Mouse (Mus musculus) heart, embryonic 13.5 days (tissue): ENCODE data around the gene Zc3h6. TPM values are rescaled to one million over a fixed set of nuclear protein-coding genes. Genes with fewer than 3 reads are reported as not detected.
A peak's percentile ranks its signal among the peaks of the same experiment; 100 is the strongest.

Source experiments
- ATAC-seq: fragments of 200-750 bp; cut with Nextera tagmentation; 2 replicates; pipeline ENCODE4 v1.8.0; 2017; ENCODE audit warnings: moderate TSS enrichment; ENCODE audit not compliant: insufficient number of reproducible peaks, low FRiP score, low TSS enrichment; ENCODE audit errors: extremely low read depth
- H3K27ac ChIP-seq: fragments of 300-500 bp; sonication (generic); replicated peaks from 2 replicates; pipeline ENCODE4 v1.5.1; 2015; ENCODE audit warnings: moderate library complexity, mild to moderate bottlenecking, inconsistent platforms
- H3K27me3 ChIP-seq: fragments of 300-500 bp; sonication (generic); replicated peaks from 2 replicates; pipeline ENCODE4 v1.6.1; 2015; ENCODE audit warnings: mild to moderate bottlenecking, inconsistent platforms
- H3K36me3 ChIP-seq: fragments of 300-500 bp; sonication (generic); 2 replicates; pipeline ENCODE4 v1.6.1; 2015; ENCODE audit warnings: mild to moderate bottlenecking, inconsistent platforms
- H3K4me1 ChIP-seq: fragments of 300-500 bp; sonication (generic); 2 replicates; pipeline ENCODE4 v1.6.1; 2015; ENCODE audit warnings: inconsistent platforms
- H3K4me2 ChIP-seq: fragments of 300-500 bp; sonication (generic); 2 replicates; pipeline ENCODE4 v1.6.1; 2015; ENCODE audit warnings: inconsistent platforms, mild to moderate bottlenecking, moderate library complexity
- H3K4me3 ChIP-seq: fragments of 300-500 bp; sonication (generic); 2 replicates; pipeline ENCODE4 v1.5.1; 2015; ENCODE audit warnings: moderate library complexity, mild to moderate bottlenecking, inconsistent platforms
- H3K9ac ChIP-seq: fragments of 300-500 bp; sonication (generic); 2 replicates; pipeline ENCODE4 v1.6.1; 2015; ENCODE audit warnings: inconsistent platforms, mild to moderate bottlenecking, moderate library complexity
- H3K9me3 ChIP-seq: fragments of 300-500 bp; sonication (generic); 2 replicates; pipeline ENCODE4 v1.6.1; 2016; ENCODE audit warnings: inconsistent platforms
- WGBS: fragments of 180-500 bp; shearing (Covaris S2); methylation state at CpG from one replicate; pipeline ENCODE4 v1.1.7; 2015; ENCODE audit warnings: mixed read lengths; 5-methylcytosine and 5-hydroxymethylcytosine counted together
- polyA plus RNA-seq: library from polyadenylated mRNA; unstranded; fragments of >200 nt; fragmentation: Nextera tagmentation; extraction: Ambion mirVana; gene quantifications from 2 replicates; pipeline ENCODE4 v1.2.1, GENCODE M21; 2015

The Zc3h6 gene
- polyA plus RNA-seq, result 1.2 and 1.3 TPM in 2 replicates

- no peaks in the 10 kb centered on the region for H3K27me3 ChIP-seq
- peaks cover 14% of the 10 kb centered on the region for H3K4me1 ChIP-seq
- H3K27ac ChIP-seq, result peak within 1 kb of the TSS; percentile 100
- peak within 1 kb of the TSS; percentile 99 for H3K9ac ChIP-seq
- ATAC-seq, result peak; percentile 97
- WGBS, result 2% methylated on average over 65 of the region's 65 CpGs
- H3K4me3 ChIP-seq, result peak within 1 kb of the TSS; percentile 90
- H3K36me3 ChIP-seq, result no peaks in the 10 kb centered on the region
- H3K4me2 ChIP-seq, result peak within 1 kb of the TSS; percentile 75
- H3K9me3 ChIP-seq, result no peaks in the 10 kb centered on the region
These were observed at the start of gene Zc3h6 for GRCm38 (mm10) chr2:128966641-128967580. Gene Zc3h6, plus strand, starts transcription at chr2:128967402.

GRCm38 (mm10) chr2:128924799-128925198 lies 42.4 kb upstream of the Zc3h6 start:
- Histone ChIP-seq H3K4me3 (no peak overlapping the region), H3K36me3 (peaks cover 35% of the 10 kb centered on the region), H3K4me2 (no peak overlapping the region), H3K9me3 (0 out of 2 replicates have a peak, but pooled peaks cover 3% of the 10 kb centered on the region), H3K9ac (no peak overlapping the region), H3K27me3 (no peaks in the 10 kb centered on the region), H3K4me1 (no peaks in the 10 kb centered on the region), H3K27ac (no peak overlapping the region)
- 81% methylated on average over 4 of the region's 4 CpGs for WGBS
- ATAC-seq, result no peak

DNA sequence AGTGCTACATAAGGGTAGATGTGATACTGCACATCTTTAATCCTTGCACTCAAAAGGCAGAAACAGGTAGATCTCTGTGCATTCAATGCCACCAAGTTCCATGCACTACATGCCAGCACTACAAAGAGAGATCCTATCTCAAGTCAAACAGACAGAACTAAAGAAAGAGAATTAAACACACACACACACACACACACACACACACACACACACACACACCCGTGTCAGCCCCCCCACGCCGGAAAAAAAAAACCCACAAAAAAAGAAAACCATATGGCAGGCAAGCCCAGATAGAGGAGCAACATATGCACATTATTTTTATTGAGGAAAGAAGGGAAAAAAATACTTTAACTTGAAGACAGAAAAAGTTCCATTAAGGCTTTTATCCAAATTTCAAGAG lies 38.8 kb upstream of the Zc3h6 start:
- no peak for ATAC-seq
- Histone ChIP-seq H3K4me2 (no peak overlapping the region), H3K9me3 (0 out of 2 replicates have a peak, but pooled peaks cover 3% of the 10 kb centered on the region), H3K36me3 (peaks cover 55% of the 10 kb centered on the region), H3K4me1 (no peaks in the 10 kb centered on the region), H3K4me3 (no peak overlapping the region), H3K27ac (no peak overlapping the region), H3K27me3 (no peaks in the 10 kb centered on the region), H3K9ac (no peak overlapping the region)
- 62% methylated on average over 3 of the region's 3 CpGs for WGBS

GRCm38 (mm10) chr2:128930704-128931103 lies 36.5 kb upstream of the Zc3h6 start:
- H3K4me1 ChIP-seq, result no peaks in the 10 kb centered on the region
- H3K27ac ChIP-seq, result no peak overlapping the region
- no peaks in the 10 kb centered on the region for H3K27me3 ChIP-seq
- H3K9me3 ChIP-seq, result 0 out of 2 replicates have a peak, but pooled peaks cover under 1% of the 10 kb centered on the region
- no peak overlapping the region for H3K9ac ChIP-seq
- H3K4me3 ChIP-seq, result no peak overlapping the region
- no peak overlapping the region for H3K4me2 ChIP-seq
- H3K36me3 ChIP-seq, result peaks cover 60% of the 10 kb centered on the region
- ATAC-seq, result no peak

DNA sequence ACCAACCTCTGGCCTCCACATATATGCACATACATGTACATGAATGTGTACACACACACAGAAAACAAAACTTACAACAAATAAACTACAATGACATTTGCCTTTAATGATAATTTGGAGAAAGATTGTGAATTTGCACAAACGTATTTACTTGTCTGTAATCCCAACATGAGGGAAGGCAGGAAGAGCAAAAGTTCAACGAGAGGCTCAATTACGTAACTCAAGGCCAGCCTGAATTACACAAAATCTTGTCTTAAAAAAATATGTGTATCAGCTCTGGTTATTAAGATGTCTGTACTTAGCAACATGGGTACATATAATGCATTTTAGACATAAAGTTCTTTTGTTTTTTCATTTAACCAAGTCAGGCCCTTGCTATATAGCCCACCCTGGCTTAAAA lies 30.9 kb upstream of the Zc3h6 start:
- H3K36me3 ChIP-seq, result peaks cover 46% of the 10 kb centered on the region
- WGBS, result 83% methylated on average over 3 of the region's 3 CpGs
- no peaks in the 10 kb centered on the region for H3K4me1 ChIP-seq
- H3K9ac ChIP-seq, result no peak overlapping the region
- no peak overlapping the region for H3K27ac ChIP-seq
- no peak overlapping the region for H3K4me3 ChIP-seq
- no peaks in the 10 kb centered on the region for H3K9me3 ChIP-seq
- H3K4me2 ChIP-seq, result no peak overlapping the region
- no peaks in the 10 kb centered on the region for H3K27me3 ChIP-seq
- ATAC-seq, result no peak

DNA sequence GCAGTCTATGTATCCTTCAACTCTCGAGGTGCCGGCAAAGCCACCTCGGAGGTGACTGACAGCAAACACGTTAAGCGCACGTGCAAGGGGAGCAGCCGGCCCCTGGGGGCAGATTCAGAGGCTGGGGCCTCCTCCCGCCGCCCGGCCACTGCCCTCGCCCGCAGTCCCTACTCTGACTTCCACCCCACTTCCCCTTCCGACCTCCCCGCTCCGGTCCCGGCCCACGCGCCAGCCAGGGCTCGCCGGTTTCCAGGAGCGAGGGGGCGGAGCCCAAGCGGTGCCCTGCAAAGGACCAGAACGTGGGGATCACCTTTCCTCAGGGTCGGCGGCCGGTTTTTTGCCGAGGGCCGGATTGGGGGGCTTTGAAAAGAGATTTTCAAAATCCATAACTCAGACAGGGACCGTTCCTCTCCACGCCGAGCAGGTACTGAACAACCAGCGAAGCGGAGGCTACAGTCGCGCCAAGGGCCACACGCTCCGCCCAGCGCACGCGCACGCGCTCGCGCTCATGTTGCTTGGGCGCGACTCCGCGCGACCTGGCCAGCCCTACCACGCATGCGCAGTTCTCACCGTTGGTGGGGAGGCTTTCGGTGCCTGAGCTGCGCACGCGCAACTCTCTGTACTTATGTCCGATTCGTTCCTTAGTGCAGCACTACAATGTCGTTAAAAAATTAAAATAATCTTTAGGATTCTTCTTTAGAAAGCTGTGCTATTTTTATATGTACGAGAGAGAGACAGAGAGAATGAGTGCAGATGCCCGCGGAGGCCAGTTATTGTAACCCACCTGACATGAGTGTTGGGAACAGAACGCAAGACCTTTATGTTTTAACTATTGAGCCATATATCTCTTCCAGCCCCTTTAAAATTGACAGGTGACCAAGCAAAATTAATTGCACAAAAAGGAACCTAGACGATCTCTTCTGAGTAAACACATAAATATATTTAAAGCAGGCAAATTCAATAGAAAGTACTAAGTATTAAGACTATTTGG lies 23.4 kb upstream of the Zc3h6 start, which contains the start of gene Zc3h8:
Gene Zc3h8, minus strand, starts transcription at position 540 of the 991 bp plus-strand sequence.
- H3K4me2 ChIP-seq, result peak within 1 kb of the TSS; percentile 66
- peaks cover 9% of the 10 kb centered on the region for H3K36me3 ChIP-seq
- H3K4me3 ChIP-seq, result peak within 1 kb of the TSS; percentile 60
- peaks cover 6% of the 10 kb centered on the region for H3K4me1 ChIP-seq
- H3K9ac ChIP-seq, result peak within 1 kb of the TSS; percentile 81
- peak; percentile 91 for ATAC-seq
- H3K9me3 ChIP-seq, result no peaks in the 10 kb centered on the region
- H3K27me3 ChIP-seq, result no peaks in the 10 kb centered on the region; the same call in 1 of the 2 replicates
- H3K27ac ChIP-seq, result peak within 1 kb of the TSS; percentile 89
- WGBS, result 2% methylated on average over 65 of the region's 65 CpGs

GRCm38 (mm10) chr2:128947962-128948588 lies 19.1 kb upstream of the Zc3h6 start:
- no peak overlapping the region for H3K4me3 ChIP-seq
- no peaks in the 10 kb centered on the region for H3K36me3 ChIP-seq
- peaks cover 1% of the 10 kb centered on the region for H3K4me1 ChIP-seq
- H3K27ac ChIP-seq, result no peak overlapping the region
- H3K27me3 ChIP-seq, result no peaks in the 10 kb centered on the region; the same call in 1 of the 2 replicates
- no peak for ATAC-seq
- 37% methylated on average over 6 of the region's 6 CpGs for whole genome bisulfite sequencing
- no peak overlapping the region for H3K4me2 ChIP-seq
- H3K9me3 ChIP-seq, result no peaks in the 10 kb centered on the region
- H3K9ac ChIP-seq, result no peak overlapping the region

GRCm38 (mm10) chr2:128954186-128954585 lies 13.0 kb upstream of the Zc3h6 start:
- Histone ChIP-seq H3K4me2 (no peak overlapping the region), H3K9me3 (no peaks in the 10 kb centered on the region), H3K27me3 (no peaks in the 10 kb centered on the region; the same call in 1 of the 2 replicates), H3K9ac (no peak overlapping the region), H3K4me1 (no peaks in the 10 kb centered on the region), H3K4me3 (no peak overlapping the region), H3K36me3 (no peaks in the 10 kb centered on the region), H3K27ac (no peak overlapping the region)
- no peak for ATAC-seq

DNA sequence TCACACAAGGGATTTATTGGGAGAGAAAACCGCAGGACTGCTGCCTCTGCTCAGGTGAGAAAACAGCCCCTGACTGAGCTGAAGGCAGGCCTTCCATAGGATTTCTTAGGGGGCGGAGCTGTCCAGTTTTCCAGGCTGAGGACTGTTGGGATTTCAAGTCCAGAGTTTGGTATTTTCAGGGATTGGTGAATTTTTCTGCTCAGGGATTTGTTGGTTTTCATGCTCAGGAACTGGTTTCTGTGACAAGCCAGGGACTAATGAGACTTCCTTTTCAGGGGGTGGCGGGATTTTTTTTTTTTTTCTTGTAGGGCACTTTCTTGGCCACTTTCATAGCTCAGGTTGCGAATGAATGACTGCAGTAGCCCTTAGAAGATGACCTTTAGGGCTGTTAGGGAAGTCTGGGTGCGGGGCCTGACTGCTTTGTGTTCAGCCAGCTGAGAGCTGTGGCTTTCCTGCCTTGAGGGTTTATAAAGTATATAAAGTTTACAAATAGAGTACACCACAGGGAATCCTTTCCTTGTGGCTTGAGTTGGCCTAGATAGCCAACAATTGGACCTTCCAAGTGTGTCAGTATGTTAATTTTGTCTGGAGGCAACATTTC lies 1.6 kb upstream of the Zc3h6 start:
- Histone ChIP-seq H3K4me3 (peak overlapping the region; percentile 90), H3K36me3 (no peaks in the 10 kb centered on the region), H3K27me3 (no peaks in the 10 kb centered on the region), H3K9me3 (no peaks in the 10 kb centered on the region), H3K27ac (peak overlapping the region; percentile 63), H3K4me1 (peaks cover 14% of the 10 kb centered on the region), H3K9ac (peak overlapping the region; percentile 25; the same call in 1 of the 2 replicates), H3K4me2 (peak overlapping the region; percentile 75)
- 71% methylated on average over 5 of the region's 5 CpGs for WGBS
- no peak for ATAC-seq

GRCm38 (mm10) chr2:128966236-128966635 lies 966 bp upstream of the Zc3h6 start:
- Histone ChIP-seq H3K4me2 (peak overlapping the region; percentile 75), H3K36me3 (no peaks in the 10 kb centered on the region), H3K9me3 (no peaks in the 10 kb centered on the region), H3K4me3 (peak overlapping the region; percentile 90), H3K27me3 (no peaks in the 10 kb centered on the region), H3K4me1 (peaks cover 14% of the 10 kb centered on the region), H3K9ac (peak overlapping the region; percentile 90; the same call in 1 of the 2 replicates), H3K27ac (peak overlapping the region; percentile 100)
- ATAC-seq, result no peak
- WGBS, result 33% methylated on average over 6 of the region's 6 CpGs
